Mouse (Mus musculus) embryonic facial prominence, embryonic 10.5 days (tissue): ENCODE results near the gene Trim41. TPM values are rescaled to one million over a fixed set of nuclear protein-coding genes. Genes with fewer than 3 reads are reported as not detected.

Experiments used
- DNase-seq: peaks from one replicate; pipeline ENCODE4 v3.0.0-alpha.2; 2017; ENCODE audit warnings: low spot score
- H3K27ac ChIP-seq: fragments of 300-500 bp; sonication (generic); replicated peaks from 2 replicates; pipeline ENCODE4 v1.5.1; 2016; ENCODE audit warnings: mild to moderate bottlenecking
- H3K27me3 ChIP-seq: fragments of 300-500 bp; sonication (generic); replicated peaks from 2 replicates; pipeline ENCODE4 v1.6.1; 2016; ENCODE audit warnings: low read depth, mild to moderate bottlenecking; ENCODE audit not compliant: poor library complexity, severe bottlenecking
- H3K36me3 ChIP-seq: fragments of 300-500 bp; sonication (generic); replicated peaks from 2 replicates; pipeline ENCODE4 v1.6.1; 2016; ENCODE audit warnings: mild to moderate bottlenecking, moderate library complexity
- H3K4me1 ChIP-seq: fragments of 300-500 bp; sonication (generic); 2 replicates; pipeline ENCODE4 v1.6.1; 2016
- H3K4me3 ChIP-seq: fragments of 300-500 bp; sonication (generic); 2 replicates; pipeline ENCODE4 v1.5.1; 2016; ENCODE audit warnings: mild to moderate bottlenecking, moderate library complexity
- H3K9me3 ChIP-seq: fragments of 300-500 bp; sonication (generic); 2 replicates; pipeline ENCODE4 v1.6.1; 2016; ENCODE audit warnings: mild to moderate bottlenecking
- WGBS: fragments of 180-500 bp; shearing (Covaris S2); methylation state at CpG from one replicate; pipeline ENCODE4 v1.1.7; 2016; 5-methylcytosine and 5-hydroxymethylcytosine counted together
- polyA plus RNA-seq: library from polyadenylated mRNA; unstranded; fragments of >200 nt; fragmentation: Nextera tagmentation; extraction: Ambion mirVana; gene quantifications from 2 replicates; pipeline ENCODE4 v1.2.1, GENCODE M21; 2016

Trim41 gene
- polyA plus RNA-seq, 1 experiment from 2014 or later, result 4.6 TPM

- peak overlapping the region; percentile 31; the same call in 1 of the 2 replicates for H3K4me3 ChIP-seq
- no peaks in the 10 kb centered on the region for H3K4me1 ChIP-seq
- no peaks in the 10 kb centered on the region for H3K27me3 ChIP-seq
- DNase-seq, result peak; percentile 47
- H3K27ac ChIP-seq, result no peak overlapping the region
- no peaks in the 10 kb centered on the region for H3K9me3 ChIP-seq
- H3K36me3 ChIP-seq, result no peaks in the 10 kb centered on the region
- 39% methylated on average over 17 of the region's 17 CpGs for WGBS
Observed at GRCm38 (mm10) chr11:48774443-48775298, 42.5 kb downstream of the Trim41 start.

GRCm38 (mm10) chr11:48771691-48772090 lies 45.5 kb downstream of the Trim41 start:
- Histone ChIP-seq H3K9me3 (no peaks in the 10 kb centered on the region), H3K27me3 (no peaks in the 10 kb centered on the region), H3K4me1 (no peaks in the 10 kb centered on the region), H3K27ac (no peak overlapping the region), H3K36me3 (no peaks in the 10 kb centered on the region), H3K4me3 (no peak overlapping the region)
- 8% methylated on average over 2 of the region's 2 CpGs for WGBS
- peak; percentile 41 for DNase-seq

- 87% methylated on average over 14 of the region's 14 CpGs for WGBS
- H3K4me3 ChIP-seq, result no peak overlapping the region
Observed at GRCm38 (mm10) chr11:48767195-48767876, 49.8 kb downstream of the Trim41 start.

GRCm38 (mm10) chr11:48764119-48764518 lies 53.0 kb downstream of the Trim41 start:
- Histone ChIP-seq H3K27ac (no peak overlapping the region), H3K4me1 (no peaks in the 10 kb centered on the region), H3K27me3 (no peaks in the 10 kb centered on the region), H3K9me3 (no peaks in the 10 kb centered on the region), H3K4me3 (no peak overlapping the region), H3K36me3 (no peaks in the 10 kb centered on the region)
- DNase-seq, result no peak
- 93% methylated on average over 9 of the region's 9 CpGs for WGBS

More at GRCm38 (mm10) chr11:48767195-48767876, 49.8 kb downstream of the Trim41 start:
- no peaks in the 10 kb centered on the region for H3K9me3 ChIP-seq
- H3K27ac ChIP-seq, result no peak overlapping the region
- H3K27me3 ChIP-seq, result no peaks in the 10 kb centered on the region
- DNase-seq, result no peak
- H3K4me1 ChIP-seq, result no peaks in the 10 kb centered on the region
- no peaks in the 10 kb centered on the region for H3K36me3 ChIP-seq

GRCm38 (mm10) chr11:48759021-48759420 lies 58.1 kb downstream of the Trim41 start:
- H3K4me3 ChIP-seq, result no peak overlapping the region
- no peaks in the 10 kb centered on the region for H3K27me3 ChIP-seq
- no peaks in the 10 kb centered on the region for H3K9me3 ChIP-seq
- no peak for DNase-seq
- no peaks in the 10 kb centered on the region for H3K4me1 ChIP-seq
- no peaks in the 10 kb centered on the region for H3K36me3 ChIP-seq
- H3K27ac ChIP-seq, result no peak overlapping the region
- WGBS, result 89% methylated on average over 8 of the region's 8 CpGs

Other genes with a start within 250 kb of the Trim41 start
- 838 and 844 TPM in 2 replicates for gene Rack1, start 17.0 kb downstream of the Trim41 start, polyA plus RNA-seq
- gene Trim7, start 8.8 kb upstream of the Trim41 start, polyA plus RNA-seq, result 0.14 and 0.16 TPM in 2 replicates
- 3.0 and 5.7 TPM in 2 replicates for gene Gm12184, start 9.3 kb upstream of the Trim41 start, polyA plus RNA-seq
- gene Irgm1, start 54.3 kb upstream of the Trim41 start, polyA plus RNA-seq, result 1.1 TPM in 2 replicates
- 0.14 TPM in 1 of 2 replicates, not detected in the other for gene Gm5431, start 84.9 kb upstream of the Trim41 start, polyA plus RNA-seq
- 1.7 and 1.8 TPM in 2 replicates for gene Psme2b, start 128.8 kb upstream of the Trim41 start, polyA plus RNA-seq
- gene Olfr56, start 161.5 kb upstream of the Trim41 start, polyA plus RNA-seq, result not detected in 2 replicates
- 0.26 and 0.30 TPM in 2 replicates for gene 9930111J21Rik1, start 162.0 kb upstream of the Trim41 start, polyA plus RNA-seq
- gene Gm12185, start 174.9 kb upstream of the Trim41 start, polyA plus RNA-seq, result not detected in 2 replicates
- gene Tgtp1, start 176.8 kb upstream of the Trim41 start, polyA plus RNA-seq, result not detected in 2 replicates
- gene 9930111J21Rik2, start 233.9 kb upstream of the Trim41 start, polyA plus RNA-seq, result 0.16 and 0.20 TPM in 2 replicates
- gene Tgtp2, start 246.9 kb upstream of the Trim41 start, polyA plus RNA-seq, result not detected in 2 replicates